Mouse (Mus musculus): ENCODE data around the gene Rnf144b. TPM values are rescaled to one million over a fixed set of nuclear protein-coding genes. Genes with fewer than 3 reads are reported as not detected.

Gene Rnf144b
- polyA plus RNA-seq (2014; fragmentation: Nextera tagmentation; extraction: Ambion mirVana) = 1.6 TPM in 2 replicates

GRCm38 (mm10) chr13:47122537-47123430 is at the start of gene Rnf144b:
Gene Rnf144b (plus strand): TSS chr13:47122656.
- ATAC-seq (replicated peaks; ENCODE audit: insufficient number of reproducible peaks, low FRiP score, low TSS enrichment) = no peak
- Histone ChIP-seq H3K4me3 (ENCODE audit: low read depth, low read length) (peak within 1 kb of the TSS; percentile 49), H3K27me3 (ENCODE audit: control insufficient read depth, insufficient read depth, low read length) (peaks cover 7% of the 10 kb centered on the region; the same call in 1 of the 2 replicates), H3K9ac (ENCODE audit: low read depth, low read length) (peak within 1 kb of the TSS; percentile 74), H3K9me3 (replicated peaks; ENCODE audit: control insufficient read depth, low read length) (no peaks in the 10 kb centered on the region), H3K4me1 (ENCODE audit: control insufficient read depth, insufficient read depth, low read length) (peaks cover 15% of the 10 kb centered on the region), H3K36me3 (ENCODE audit: control insufficient read depth, insufficient read depth, low read length) (no peaks in the 10 kb centered on the region), H3K27ac (ENCODE audit: low read depth, low read length) (no peak within 1 kb of the TSS), H3K4me2 (peak within 1 kb of the TSS; percentile 87)
- WGBS (ENCODE audit: insufficient replicate concordance) = 2% methylated on average over 55 of the region's 55 CpGs

DNA sequence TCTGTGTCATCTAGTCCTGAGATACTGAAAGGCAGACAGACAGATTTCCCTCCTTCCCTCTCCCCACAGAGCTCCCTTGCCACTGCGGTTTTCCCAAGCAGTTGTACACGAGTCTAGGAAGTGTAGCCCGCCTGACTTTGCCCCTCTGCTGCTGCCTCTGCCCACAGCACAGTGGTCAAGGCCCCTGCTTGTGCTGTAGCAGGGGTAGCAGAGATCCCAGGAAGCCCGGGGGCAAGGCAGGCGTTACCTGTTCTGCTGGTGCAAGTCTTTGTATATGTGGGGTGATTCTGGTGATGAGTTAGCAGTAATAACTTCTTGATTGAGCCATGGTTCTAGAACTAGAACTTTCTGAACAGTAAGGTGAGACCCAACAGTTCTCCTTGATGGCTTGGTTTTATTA is 46.3 kb upstream of the Rnf144b start:
- WGBS (ENCODE audit: insufficient replicate concordance) = 69% methylated on average over 5 of the region's 5 CpGs
- H3K9me3 ChIP-seq (replicated peaks; ENCODE audit: control insufficient read depth, low read length) = no peaks in the 10 kb centered on the region
- H3K4me3 ChIP-seq (ENCODE audit: low read depth, low read length) = no peak overlapping the region
- no peak overlapping the region for H3K9ac ChIP-seq (ENCODE audit: low read depth, low read length)
- H3K27ac ChIP-seq (ENCODE audit: low read depth, low read length) = no peak overlapping the region
- no peak overlapping the region for H3K4me2 ChIP-seq
- peaks cover 7% of the 10 kb centered on the region for H3K36me3 ChIP-seq (ENCODE audit: control insufficient read depth, insufficient read depth, low read length)
- no peaks in the 10 kb centered on the region for H3K27me3 ChIP-seq (ENCODE audit: control insufficient read depth, insufficient read depth, low read length)
- H3K4me1 ChIP-seq (ENCODE audit: control insufficient read depth, insufficient read depth, low read length) = no peaks in the 10 kb centered on the region
- ATAC-seq (replicated peaks; ENCODE audit: insufficient number of reproducible peaks, low FRiP score, low TSS enrichment) = no peak

GRCm38 (mm10) chr13:47077367-47077766 is 45.1 kb upstream of the Rnf144b start:
- Histone ChIP-seq H3K9me3 (replicated peaks; ENCODE audit: control insufficient read depth, low read length) (no peaks in the 10 kb centered on the region), H3K36me3 (ENCODE audit: control insufficient read depth, insufficient read depth, low read length) (peaks cover 8% of the 10 kb centered on the region)
- ATAC-seq (replicated peaks; ENCODE audit: insufficient number of reproducible peaks, low FRiP score, low TSS enrichment) = no peak

DNA sequence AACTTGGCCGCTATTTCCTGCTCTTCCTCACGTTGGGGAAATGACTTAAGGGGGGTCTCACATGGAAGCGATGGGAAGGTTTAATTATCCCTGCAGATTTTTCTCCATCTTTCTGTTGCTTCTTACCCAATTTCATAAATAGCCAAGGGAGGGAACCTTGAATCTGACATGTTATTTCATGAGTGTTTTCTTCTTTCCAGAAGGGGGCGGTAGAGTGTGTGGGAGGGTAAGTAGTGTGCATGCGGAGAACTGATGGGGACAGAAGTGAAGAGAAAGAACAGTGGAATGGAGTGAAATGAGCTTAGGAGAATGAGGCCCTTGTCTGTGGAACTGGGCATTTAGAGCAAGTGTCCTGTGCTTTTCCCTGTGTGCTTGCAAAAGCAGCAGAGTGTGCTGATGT is 43.7 kb upstream of the Rnf144b start:
- Histone ChIP-seq H3K27me3 (ENCODE audit: control insufficient read depth, insufficient read depth, low read length) (no peaks in the 10 kb centered on the region), H3K36me3 (ENCODE audit: control insufficient read depth, insufficient read depth, low read length) (peaks cover 8% of the 10 kb centered on the region), H3K27ac (ENCODE audit: low read depth, low read length) (no peak overlapping the region), H3K4me2 (no peak overlapping the region), H3K9me3 (replicated peaks; ENCODE audit: control insufficient read depth, low read length) (no peaks in the 10 kb centered on the region), H3K4me3 (ENCODE audit: low read depth, low read length) (no peak overlapping the region), H3K9ac (ENCODE audit: low read depth, low read length) (no peak overlapping the region), H3K4me1 (ENCODE audit: control insufficient read depth, insufficient read depth, low read length) (no peaks in the 10 kb centered on the region)
- WGBS (ENCODE audit: insufficient replicate concordance) = 58% methylated on average over 5 of the region's 5 CpGs
- ATAC-seq (replicated peaks; ENCODE audit: insufficient number of reproducible peaks, low FRiP score, low TSS enrichment) = no peak

More at GRCm38 (mm10) chr13:47077367-47077766, 45.1 kb upstream of the Rnf144b start:
- no peaks in the 10 kb centered on the region for H3K27me3 ChIP-seq (ENCODE audit: control insufficient read depth, insufficient read depth, low read length)
- H3K4me3 ChIP-seq (ENCODE audit: low read depth, low read length) = no peak overlapping the region
- no peaks in the 10 kb centered on the region for H3K4me1 ChIP-seq (ENCODE audit: control insufficient read depth, insufficient read depth, low read length)
- no peak overlapping the region for H3K9ac ChIP-seq (ENCODE audit: low read depth, low read length)
- no peak overlapping the region for H3K4me2 ChIP-seq
- no peak overlapping the region for H3K27ac ChIP-seq (ENCODE audit: low read depth, low read length)

GRCm38 (mm10) chr13:47080905-47081505 is 41.5 kb upstream of the Rnf144b start:
- WGBS (ENCODE audit: insufficient replicate concordance) = 89% methylated on average over 4 of the region's 4 CpGs
- no peak overlapping the region for H3K4me3 ChIP-seq (ENCODE audit: low read depth, low read length)
- H3K4me2 ChIP-seq = no peak overlapping the region
- H3K36me3 ChIP-seq (ENCODE audit: control insufficient read depth, insufficient read depth, low read length) = peaks cover 10% of the 10 kb centered on the region
- no peak overlapping the region for H3K27ac ChIP-seq (ENCODE audit: low read depth, low read length)
- no peaks in the 10 kb centered on the region for H3K9me3 ChIP-seq (replicated peaks; ENCODE audit: control insufficient read depth, low read length)
- H3K4me1 ChIP-seq (ENCODE audit: control insufficient read depth, insufficient read depth, low read length) = no peaks in the 10 kb centered on the region
- no peaks in the 10 kb centered on the region for H3K27me3 ChIP-seq (ENCODE audit: control insufficient read depth, insufficient read depth, low read length)
- H3K9ac ChIP-seq (ENCODE audit: low read depth, low read length) = no peak overlapping the region
- no peak for ATAC-seq (replicated peaks; ENCODE audit: insufficient number of reproducible peaks, low FRiP score, low TSS enrichment)

DNA sequence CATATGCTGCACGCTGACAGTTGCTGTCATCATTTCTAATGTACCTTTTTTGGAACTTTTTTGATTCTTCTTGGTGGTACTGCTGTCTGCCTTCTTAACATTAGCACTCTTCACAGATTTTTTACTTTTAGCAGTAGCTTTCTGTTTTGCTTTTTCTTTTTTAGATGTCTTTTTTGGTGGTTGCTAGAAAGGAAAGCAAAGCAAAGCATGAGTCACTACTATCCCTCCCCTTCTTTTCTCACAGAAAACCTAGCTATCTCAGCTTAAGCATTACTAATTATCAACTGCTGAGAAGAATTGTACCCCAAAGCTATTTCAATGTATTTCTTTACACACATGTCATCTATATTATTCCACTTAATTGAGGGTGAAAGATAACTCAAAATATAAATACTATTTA is 34.0 kb upstream of the Rnf144b start:
- Histone ChIP-seq H3K4me2 (no peak overlapping the region), H3K4me1 (ENCODE audit: control insufficient read depth, insufficient read depth, low read length) (no peaks in the 10 kb centered on the region), H3K36me3 (ENCODE audit: control insufficient read depth, insufficient read depth, low read length) (peaks cover 10% of the 10 kb centered on the region; the same call in 1 of the 2 replicates), H3K4me3 (ENCODE audit: low read depth, low read length) (no peak overlapping the region), H3K27me3 (ENCODE audit: control insufficient read depth, insufficient read depth, low read length) (no peaks in the 10 kb centered on the region), H3K9ac (ENCODE audit: low read depth, low read length) (no peak overlapping the region), H3K27ac (ENCODE audit: low read depth, low read length) (no peak overlapping the region), H3K9me3 (replicated peaks; ENCODE audit: control insufficient read depth, low read length) (no peaks in the 10 kb centered on the region)
- WGBS (ENCODE audit: insufficient replicate concordance) = 95% methylated on average over 1 of the region's 1 CpGs
- no peak for ATAC-seq (replicated peaks; ENCODE audit: insufficient number of reproducible peaks, low FRiP score, low TSS enrichment)

GRCm38 (mm10) chr13:47089271-47089670 is 33.2 kb upstream of the Rnf144b start:
- no peaks in the 10 kb centered on the region for H3K4me1 ChIP-seq (ENCODE audit: control insufficient read depth, insufficient read depth, low read length)
- no peak overlapping the region for H3K27ac ChIP-seq (ENCODE audit: low read depth, low read length)
- ATAC-seq (replicated peaks; ENCODE audit: insufficient number of reproducible peaks, low FRiP score, low TSS enrichment) = no peak
- H3K9me3 ChIP-seq (replicated peaks; ENCODE audit: control insufficient read depth, low read length) = no peaks in the 10 kb centered on the region
- H3K4me3 ChIP-seq (ENCODE audit: low read depth, low read length) = no peak overlapping the region
- H3K9ac ChIP-seq (ENCODE audit: low read depth, low read length) = no peak overlapping the region
- H3K36me3 ChIP-seq (ENCODE audit: control insufficient read depth, insufficient read depth, low read length) = peaks cover 11% of the 10 kb centered on the region; the same call in 1 of the 2 replicates
- H3K4me2 ChIP-seq = no peak overlapping the region
- 86% methylated on average over 2 of the region's 2 CpGs for whole genome bisulfite sequencing (ENCODE audit: insufficient replicate concordance)
- no peaks in the 10 kb centered on the region for H3K27me3 ChIP-seq (ENCODE audit: control insufficient read depth, insufficient read depth, low read length)

GRCm38 (mm10) chr13:47093791-47094190 is 28.7 kb upstream of the Rnf144b start:
- Histone ChIP-seq H3K9ac (ENCODE audit: low read depth, low read length) (no peak overlapping the region), H3K4me1 (ENCODE audit: control insufficient read depth, insufficient read depth, low read length) (no peaks in the 10 kb centered on the region), H3K27me3 (ENCODE audit: control insufficient read depth, insufficient read depth, low read length) (no peaks in the 10 kb centered on the region), H3K9me3 (replicated peaks; ENCODE audit: control insufficient read depth, low read length) (no peaks in the 10 kb centered on the region), H3K36me3 (ENCODE audit: control insufficient read depth, insufficient read depth, low read length) (peaks cover 10% of the 10 kb centered on the region), H3K4me3 (ENCODE audit: low read depth, low read length) (no peak overlapping the region), H3K27ac (ENCODE audit: low read depth, low read length) (no peak overlapping the region), H3K4me2 (no peak overlapping the region)
- ATAC-seq (replicated peaks; ENCODE audit: insufficient number of reproducible peaks, low FRiP score, low TSS enrichment) = no peak
- 92% methylated on average over 2 of the region's 2 CpGs for WGBS (ENCODE audit: insufficient replicate concordance)

All from heart, embryonic 11.5 days (tissue).